Comparison of ENCODE assay signal across 8 mouse cellular contexts in genomic region chr17:28006611-28007010, GRCm38 (mm10).
DNase-seq lines count a peak whose midpoint lies in the region; ATAC-seq and TF ChIP-seq lines count a peak whose summit lies in the region.

No protein-coding gene starts in this region.

- DNase-seq in kidney, postnatal 25 days: no peak
- no peak for DNase-seq in liver, postnatal 0 days
- DNase-seq in thymus, postnatal 25 days: no peak
- DNase-seq in T-cell, adult 2 months (ENCODE audit: low spot score): no peak
- DNase-seq in thymus, postnatal 36 days: no peak

- peak overlapping the region; percentile 87 for H3K27ac ChIP-seq in kidney, embryonic 16.5 days (ENCODE audit: low read length)
- H3K27ac ChIP-seq in embryonic facial prominence, embryonic 13.5 days: peak overlapping the region; percentile 90
- H3K27ac ChIP-seq in hindbrain, embryonic 12.5 days: peak overlapping the region; percentile 80; the same call in 1 of the 2 replicates
- peak overlapping the region; percentile 80 for H3K27ac ChIP-seq in liver, postnatal 0 days (ENCODE audit: low read depth)

- no peak for ATAC-seq in kidney, embryonic 16.5 days (ENCODE audit: low FRiP score, low TSS enrichment)
- ATAC-seq in embryonic facial prominence, embryonic 13.5 days (ENCODE audit: insufficient number of reproducible peaks, insufficient read depth, low FRiP score, low TSS enrichment, low read depth): no peak
- ATAC-seq in hindbrain, embryonic 12.5 days (ENCODE audit: low FRiP score): no peak
- ATAC-seq in liver, postnatal 0 days: no peak

- no peaks in the 10 kb centered on the region for H3K27me3 ChIP-seq in kidney, embryonic 16.5 days (ENCODE audit: insufficient read depth, low read length)
- H3K27me3 ChIP-seq in embryonic facial prominence, embryonic 13.5 days: no peaks in the 10 kb centered on the region
- no peaks in the 10 kb centered on the region for H3K27me3 ChIP-seq in hindbrain, embryonic 12.5 days
- no peaks in the 10 kb centered on the region for H3K27me3 ChIP-seq in liver, postnatal 0 days (ENCODE audit: insufficient read depth, low read length)

- H3K9ac ChIP-seq in kidney, embryonic 16.5 days (replicated peaks; ENCODE audit: low read length): peak overlapping the region; percentile 57
- peak overlapping the region; percentile 51; the same call in 1 of the 2 replicates for H3K9ac ChIP-seq in embryonic facial prominence, embryonic 13.5 days
- H3K9ac ChIP-seq in hindbrain, embryonic 12.5 days: no peak overlapping the region
- H3K9ac ChIP-seq in liver, postnatal 0 days (replicated peaks): peak overlapping the region; percentile 64

- no peaks in the 10 kb centered on the region for H3K9me3 ChIP-seq in kidney, embryonic 16.5 days (ENCODE audit: low read length)
- no peaks in the 10 kb centered on the region for H3K9me3 ChIP-seq in embryonic facial prominence, embryonic 13.5 days
- no peaks in the 10 kb centered on the region for H3K9me3 ChIP-seq in hindbrain, embryonic 12.5 days (replicated peaks)
- H3K9me3 ChIP-seq in liver, postnatal 0 days (ENCODE audit: low read length): no peaks in the 10 kb centered on the region

- H3K4me3 ChIP-seq in kidney, embryonic 16.5 days (ENCODE audit: low read length): peak overlapping the region; percentile 20; the same call in 1 of the 2 replicates
- no peak overlapping the region for H3K4me3 ChIP-seq in embryonic facial prominence, embryonic 13.5 days
- no peak overlapping the region for H3K4me3 ChIP-seq in hindbrain, embryonic 12.5 days
- no peak overlapping the region for H3K4me3 ChIP-seq in liver, postnatal 0 days (ENCODE audit: low read depth, low read length)

- H3K36me3 ChIP-seq in kidney, embryonic 16.5 days (ENCODE audit: insufficient read depth, low read length): no peaks in the 10 kb centered on the region; the same call in 1 of the 2 replicates
- H3K36me3 ChIP-seq in embryonic facial prominence, embryonic 13.5 days: peaks cover 14% of the 10 kb centered on the region; the same call in 1 of the 2 replicates
- H3K36me3 ChIP-seq in hindbrain, embryonic 12.5 days: peaks cover 30% of the 10 kb centered on the region
- H3K36me3 ChIP-seq in liver, postnatal 0 days (replicated peaks; ENCODE audit: insufficient read depth, low read length): peaks cover 9% of the 10 kb centered on the region

- WGBS in kidney, embryonic 16.5 days: 40% methylated on average over 5 of the region's 5 CpGs
- WGBS in embryonic facial prominence, embryonic 13.5 days: 58% methylated on average over 5 of the region's 5 CpGs
- 51% methylated on average over 5 of the region's 5 CpGs for WGBS in hindbrain, embryonic 12.5 days
- 45% methylated on average over 5 of the region's 5 CpGs for WGBS in liver, postnatal 0 days (ENCODE audit: insufficient replicate concordance)

- H3K4me1 ChIP-seq in kidney, embryonic 16.5 days (ENCODE audit: insufficient read depth, low read length): peaks cover 32% of the 10 kb centered on the region
- peaks cover 63% of the 10 kb centered on the region for H3K4me1 ChIP-seq in embryonic facial prominence, embryonic 13.5 days
- H3K4me1 ChIP-seq in hindbrain, embryonic 12.5 days: peaks cover 58% of the 10 kb centered on the region
- peaks cover 44% of the 10 kb centered on the region for H3K4me1 ChIP-seq in liver, postnatal 0 days (ENCODE audit: insufficient read depth)

- peak overlapping the region; percentile 50 for H3K4me2 ChIP-seq in kidney, embryonic 16.5 days (replicated peaks; ENCODE audit: low read depth, low read length)
- peak overlapping the region; percentile 54 for H3K4me2 ChIP-seq in embryonic facial prominence, embryonic 13.5 days
- H3K4me2 ChIP-seq in hindbrain, embryonic 12.5 days (replicated peaks): no peak overlapping the region
- H3K4me2 ChIP-seq in liver, postnatal 0 days (ENCODE audit: low read depth, low read length): peak overlapping the region; percentile 70

- no peak for TF ChIP-seq CTCF in liver, postnatal 0 days (IDR thresholded peaks at IDR 0.05; ENCODE audit: low read depth)

- no peak for TF ChIP-seq EP300 in liver, postnatal 0 days (IDR thresholded peaks at IDR 0.05; ENCODE audit: low read depth)
